Mouse (Mus musculus): ENCODE results near the gene Pgap3. TPM values are rescaled to one million over a fixed set of nuclear protein-coding genes. Genes with fewer than 3 reads are reported as not detected.
A peak's percentile ranks its signal among the peaks of the same experiment; 100 is the strongest.

Pgap3 gene
- polyA plus RNA-seq, 1 experiment from 2014 or later: 17.6 TPM

GRCm38 (mm10) chr11:98353651-98354211 is 46.6 kb downstream of the Pgap3 start:
- no peak for ATAC-seq (ENCODE audit: low FRiP score, low TSS enrichment)
- no peak overlapping the region for H3K9ac ChIP-seq (replicated peaks; ENCODE audit: low read length)
- 23% methylated on average over 8 of the region's 8 CpGs for WGBS

GRCm38 (mm10) chr11:98352272-98352990 is 47.9 kb downstream of the Pgap3 start:
- no peak overlapping the region for H3K9ac ChIP-seq (replicated peaks; ENCODE audit: low read length)
- no peak overlapping the region for H3K4me3 ChIP-seq (ENCODE audit: low read length)
- peaks cover 45% of the 10 kb centered on the region for H3K27me3 ChIP-seq (ENCODE audit: insufficient read depth, low read length)
- ATAC-seq (ENCODE audit: low FRiP score, low TSS enrichment): no peak
- WGBS: 76% methylated on average over 18 of the region's 18 CpGs
- H3K27ac ChIP-seq (ENCODE audit: low read length): no peak overlapping the region
- no peaks in the 10 kb centered on the region for H3K36me3 ChIP-seq (ENCODE audit: insufficient read depth, low read length)
- no peaks in the 10 kb centered on the region for H3K9me3 ChIP-seq (ENCODE audit: low read length)
- peaks cover 39% of the 10 kb centered on the region for H3K4me1 ChIP-seq (ENCODE audit: insufficient read depth, low read length)
- no peak overlapping the region for H3K4me2 ChIP-seq (replicated peaks; ENCODE audit: low read depth, low read length)

More at GRCm38 (mm10) chr11:98353651-98354211, 46.6 kb downstream of the Pgap3 start:
- Histone ChIP-seq H3K27me3 (ENCODE audit: insufficient read depth, low read length) (peaks cover 32% of the 10 kb centered on the region), H3K36me3 (ENCODE audit: insufficient read depth, low read length) (no peaks in the 10 kb centered on the region), H3K4me3 (ENCODE audit: low read length) (no peak overlapping the region), H3K4me2 (replicated peaks; ENCODE audit: low read depth, low read length) (no peak overlapping the region), H3K9me3 (ENCODE audit: low read length) (no peaks in the 10 kb centered on the region), H3K4me1 (ENCODE audit: insufficient read depth, low read length) (peaks cover 31% of the 10 kb centered on the region), H3K27ac (ENCODE audit: low read length) (peak overlapping the region; percentile 31; the same call in 1 of the 2 replicates)

GRCm38 (mm10) chr11:98349308-98349707 is 51.0 kb downstream of the Pgap3 start:
- peaks cover 17% of the 10 kb centered on the region for H3K4me1 ChIP-seq (ENCODE audit: insufficient read depth, low read length)
- H3K27ac ChIP-seq (ENCODE audit: low read length): no peak overlapping the region
- peaks cover 70% of the 10 kb centered on the region for H3K27me3 ChIP-seq (ENCODE audit: insufficient read depth, low read length)
- WGBS: 13% methylated on average over 9 of the region's 9 CpGs
- no peak for ATAC-seq (ENCODE audit: low FRiP score, low TSS enrichment)
- no peak overlapping the region for H3K9ac ChIP-seq (replicated peaks; ENCODE audit: low read length)
- H3K9me3 ChIP-seq (ENCODE audit: low read length): no peaks in the 10 kb centered on the region
- peak overlapping the region; percentile 97; the same call in 1 of the 2 replicates for H3K4me2 ChIP-seq (replicated peaks; ENCODE audit: low read depth, low read length)
- no peaks in the 10 kb centered on the region for H3K36me3 ChIP-seq (ENCODE audit: insufficient read depth, low read length)
- peak overlapping the region; percentile 61 for H3K4me3 ChIP-seq (ENCODE audit: low read length)

GRCm38 (mm10) chr11:98348083-98348961 is 52.0 kb downstream of the Pgap3 start, which contains the start of gene Ppp1r1b:
Ppp1r1b (plus strand) TSS chr11:98348404.
- Histone ChIP-seq H3K4me2 (replicated peaks; ENCODE audit: low read depth, low read length) (peak within 1 kb of the TSS; percentile 97), H3K9me3 (ENCODE audit: low read length) (no peaks in the 10 kb centered on the region), H3K36me3 (ENCODE audit: insufficient read depth, low read length) (no peaks in the 10 kb centered on the region), H3K27ac (ENCODE audit: low read length) (no peak within 1 kb of the TSS), H3K27me3 (ENCODE audit: insufficient read depth, low read length) (peaks cover 74% of the 10 kb centered on the region), H3K4me3 (ENCODE audit: low read length) (peak within 1 kb of the TSS; percentile 61), H3K4me1 (ENCODE audit: insufficient read depth, low read length) (peaks cover 17% of the 10 kb centered on the region), H3K9ac (replicated peaks; ENCODE audit: low read length) (peak within 1 kb of the TSS; percentile 67)
- ATAC-seq (ENCODE audit: low FRiP score, low TSS enrichment): 0 out of 2 replicates have a peak, but pooled peaks have one; percentile 53
- WGBS: under 1% methylated on average over 55 of the region's 55 CpGs

- no peaks in the 10 kb centered on the region for H3K9me3 ChIP-seq (ENCODE audit: low read length)
- H3K4me2 ChIP-seq (replicated peaks; ENCODE audit: low read depth, low read length): peak overlapping the region; percentile 97
- H3K4me1 ChIP-seq (ENCODE audit: insufficient read depth, low read length): peaks cover 17% of the 10 kb centered on the region
- no peaks in the 10 kb centered on the region for H3K36me3 ChIP-seq (ENCODE audit: insufficient read depth, low read length)
- no peak overlapping the region for H3K9ac ChIP-seq (replicated peaks; ENCODE audit: low read length)
- peaks cover 72% of the 10 kb centered on the region for H3K27me3 ChIP-seq (ENCODE audit: insufficient read depth, low read length)
- WGBS: 10% methylated on average over 10 of the region's 12 CpGs
- no peak for ATAC-seq (ENCODE audit: low FRiP score, low TSS enrichment)
- no peak overlapping the region for H3K4me3 ChIP-seq (ENCODE audit: low read length)
- H3K27ac ChIP-seq (ENCODE audit: low read length): no peak overlapping the region
Observed at GRCm38 (mm10) chr11:98347385-98348082, 52.8 kb downstream of the Pgap3 start.

- H3K4me1 ChIP-seq (ENCODE audit: insufficient read depth, low read length): peaks cover 26% of the 10 kb centered on the region
- 11% methylated on average over 9 of the region's 9 CpGs for WGBS
- H3K36me3 ChIP-seq (ENCODE audit: insufficient read depth, low read length): no peaks in the 10 kb centered on the region
- H3K9me3 ChIP-seq (ENCODE audit: low read length): no peaks in the 10 kb centered on the region
- H3K27ac ChIP-seq (ENCODE audit: low read length): no peak overlapping the region
- no peak overlapping the region for H3K4me3 ChIP-seq (ENCODE audit: low read length)
- no peak overlapping the region for H3K4me2 ChIP-seq (replicated peaks; ENCODE audit: low read depth, low read length)
- no peak for ATAC-seq (ENCODE audit: low FRiP score, low TSS enrichment)
- peaks cover 72% of the 10 kb centered on the region for H3K27me3 ChIP-seq (ENCODE audit: insufficient read depth, low read length)
- no peak overlapping the region for H3K9ac ChIP-seq (replicated peaks; ENCODE audit: low read length)
Observed at GRCm38 (mm10) chr11:98346168-98346567, 54.1 kb downstream of the Pgap3 start.

- Histone ChIP-seq H3K4me2 (replicated peaks; ENCODE audit: low read depth, low read length) (peak overlapping the region; percentile 46), H3K27me3 (ENCODE audit: insufficient read depth, low read length) (peaks cover 70% of the 10 kb centered on the region), H3K27ac (ENCODE audit: low read length) (no peak overlapping the region), H3K36me3 (ENCODE audit: insufficient read depth, low read length) (no peaks in the 10 kb centered on the region), H3K4me1 (ENCODE audit: insufficient read depth, low read length) (peaks cover 26% of the 10 kb centered on the region), H3K9me3 (ENCODE audit: low read length) (no peaks in the 10 kb centered on the region), H3K9ac (replicated peaks; ENCODE audit: low read length) (no peak overlapping the region), H3K4me3 (ENCODE audit: low read length) (peak overlapping the region; percentile 14)
- no peak for ATAC-seq (ENCODE audit: low FRiP score, low TSS enrichment)
- WGBS: under 1% methylated on average over 14 of the region's 14 CpGs
Observed at GRCm38 (mm10) chr11:98345253-98345652, 55.0 kb downstream of the Pgap3 start.

- Histone ChIP-seq H3K27ac (ENCODE audit: low read length) (peak overlapping the region; percentile 56; the same call in 1 of the 2 replicates), H3K9me3 (ENCODE audit: low read length) (no peaks in the 10 kb centered on the region), H3K36me3 (ENCODE audit: insufficient read depth, low read length) (no peaks in the 10 kb centered on the region), H3K4me2 (replicated peaks; ENCODE audit: low read depth, low read length) (peak overlapping the region; percentile 61), H3K9ac (replicated peaks; ENCODE audit: low read length) (peak overlapping the region; percentile 44; the same call in 1 of the 2 replicates), H3K4me3 (ENCODE audit: low read length) (peak overlapping the region; percentile 41), H3K4me1 (ENCODE audit: insufficient read depth, low read length) (peaks cover 26% of the 10 kb centered on the region), H3K27me3 (ENCODE audit: insufficient read depth, low read length) (peaks cover 70% of the 10 kb centered on the region)
- 2% methylated on average over 29 of the region's 29 CpGs for WGBS
- ATAC-seq (ENCODE audit: low FRiP score, low TSS enrichment): peak; percentile 69
Observed at GRCm38 (mm10) chr11:98342000-98342945, 58.0 kb downstream of the Pgap3 start.
